Mouse (Mus musculus) lung, postnatal 25 days (tissue): ENCODE measurements around the gene Zdhhc22.

Experiments used
- DNase-seq: peaks from one replicate; pipeline ENCODE4 v3.0.0; 2022; ENCODE audit warnings: low spot score

Zdhhc22 gene

GRCm38 (mm10) chr12:86989890-86990754, at the start of gene Zdhhc22:
Gene Zdhhc22, minus strand, starts transcription at chr12:86990430.
- DNase-seq = no peak

- DNase-seq = no peak
Measured at GRCm38 (mm10) chr12:87036631-87037030, 46.4 kb upstream of the Zdhhc22 start.

- no peak for DNase-seq
Measured at GRCm38 (mm10) chr12:87031163-87031763, 41.0 kb upstream of the Zdhhc22 start.

GRCm38 (mm10) chr12:87029251-87029976, 39.2 kb upstream of the Zdhhc22 start:
- DNase-seq = no peak

- no peak for DNase-seq
Measured at GRCm38 (mm10) chr12:87028068-87028467, 37.8 kb upstream of the Zdhhc22 start.

GRCm38 (mm10) chr12:87027391-87027790, 37.2 kb upstream of the Zdhhc22 start:
- no peak for DNase-seq

GRCm38 (mm10) chr12:87026871-87027240, 36.6 kb upstream of the Zdhhc22 start:
- DNase-seq = no peak

- DNase-seq = no peak
Measured at GRCm38 (mm10) chr12:87026109-87026870, 36.1 kb upstream of the Zdhhc22 start.

GRCm38 (mm10) chr12:87023456-87023855, 33.2 kb upstream of the Zdhhc22 start:
- no peak for DNase-seq

GRCm38 (mm10) chr12:87022006-87022405, 31.8 kb upstream of the Zdhhc22 start:
- no peak for DNase-seq

GRCm38 (mm10) chr12:87021040-87021439, 30.8 kb upstream of the Zdhhc22 start, which contains the start of gene Tmem63c:
Gene Tmem63c, plus strand, starts transcription at chr12:87021340.
- no peak for DNase-seq

GRCm38 (mm10) chr12:87018756-87019155, 28.5 kb upstream of the Zdhhc22 start:
- DNase-seq = no peak

GRCm38 (mm10) chr12:87017041-87017440, 26.8 kb upstream of the Zdhhc22 start:
- no peak for DNase-seq

- no peak for DNase-seq
Measured at GRCm38 (mm10) chr12:87004596-87004995, 14.4 kb upstream of the Zdhhc22 start.

GRCm38 (mm10) chr12:87003606-87004005, 13.4 kb upstream of the Zdhhc22 start:
- no peak for DNase-seq

- no peak for DNase-seq
Measured at GRCm38 (mm10) chr12:87002815-87003214, 12.6 kb upstream of the Zdhhc22 start.

- DNase-seq = no peak
Measured at GRCm38 (mm10) chr12:87002209-87002608, 12.0 kb upstream of the Zdhhc22 start.

GRCm38 (mm10) chr12:87000840-87001176, 10.6 kb upstream of the Zdhhc22 start:
- no peak for DNase-seq

- no peak for DNase-seq
Measured at GRCm38 (mm10) chr12:87000151-87000839, 10.1 kb upstream of the Zdhhc22 start.

- DNase-seq = no peak
Measured at GRCm38 (mm10) chr12:86999283-86999820, 9.1 kb upstream of the Zdhhc22 start.

- no peak for DNase-seq
Measured at GRCm38 (mm10) chr12:86998699-86999098, 8.5 kb upstream of the Zdhhc22 start.
